Mouse (Mus musculus): ENCODE measurements at regions not wholly inside any gene's neighbourhood (a gene's known extent, or its start where the extent isn't known, plus 50 kb on each side); places are given as distances from the start of the nearest gene placed in this dataset.

- TF ChIP-seq CTCF (conservative IDR thresholded peaks at IDR 0.05; ENCODE audit: low read length) (no peak), POU5F1 (IDR thresholded peaks at IDR 0.05; ENCODE audit: borderline replicate concordance, low read length) (no peak), NANOG (IDR thresholded peaks at IDR 0.05; ENCODE audit: borderline replicate concordance, low read length) (no peak)
These were observed 890.0 kb downstream of the Adgrl3 start for GRCm38 (mm10) chr5:81909964-81910363.
